Mouse (Mus musculus): ENCODE measurements around the gene Rpl27. TPM values are rescaled to one million over a fixed set of nuclear protein-coding genes. Genes with fewer than 3 reads are reported as not detected.
A peak's percentile ranks its signal among the peaks of the same experiment; 100 is the strongest.

The Rpl27 gene
- polyA plus RNA-seq, 1 experiment from 2014 or later = 301 TPM

GRCm38 (mm10) chr11:101451536-101451935 is 9.4 kb downstream of the Rpl27 start:
- H3K4me1 ChIP-seq (ENCODE audit: control insufficient read depth, insufficient read depth, low read length) = no peaks in the 10 kb centered on the region
- H3K27ac ChIP-seq (replicated peaks; ENCODE audit: low read depth, low read length) = no peak overlapping the region
- H3K4me2 ChIP-seq (ENCODE audit: low read length) = no peak overlapping the region
- DNase-seq (no peak), ATAC-seq (ENCODE audit: low FRiP score, low TSS enrichment) (no peak)
- H3K9me3 ChIP-seq (ENCODE audit: control insufficient read depth, low read length) = no peaks in the 10 kb centered on the region
- H3K36me3 ChIP-seq (ENCODE audit: control insufficient read depth, insufficient read depth, low read length) = no peaks in the 10 kb centered on the region
- no peak overlapping the region for H3K4me3 ChIP-seq (replicated peaks; ENCODE audit: low read depth, low read length)
- no peak overlapping the region for H3K9ac ChIP-seq (replicated peaks; ENCODE audit: low read length)
- 91% methylated on average over 10 of the region's 10 CpGs for WGBS
- no peaks in the 10 kb centered on the region for H3K27me3 ChIP-seq (ENCODE audit: control insufficient read depth, insufficient read depth, low read length)

GRCm38 (mm10) chr11:101452093-101452774 is 10.1 kb downstream of the Rpl27 start:
- H3K4me1 ChIP-seq (ENCODE audit: control insufficient read depth, insufficient read depth, low read length) = no peaks in the 10 kb centered on the region
- DNase-seq = no peak
- no peaks in the 10 kb centered on the region for H3K9me3 ChIP-seq (ENCODE audit: control insufficient read depth, low read length)
- no peak for ATAC-seq (ENCODE audit: low FRiP score, low TSS enrichment)
- peaks cover 6% of the 10 kb centered on the region; the same call in 1 of the 2 replicates for H3K36me3 ChIP-seq (ENCODE audit: control insufficient read depth, insufficient read depth, low read length)
- WGBS = 74% methylated on average over 10 of the region's 10 CpGs
- H3K27ac ChIP-seq (replicated peaks; ENCODE audit: low read depth, low read length) = no peak overlapping the region
- no peak overlapping the region for H3K4me3 ChIP-seq (replicated peaks; ENCODE audit: low read depth, low read length)
- no peak overlapping the region for H3K4me2 ChIP-seq (ENCODE audit: low read length)
- H3K27me3 ChIP-seq (ENCODE audit: control insufficient read depth, insufficient read depth, low read length) = no peaks in the 10 kb centered on the region
- H3K9ac ChIP-seq (replicated peaks; ENCODE audit: low read length) = no peak overlapping the region

DNA sequence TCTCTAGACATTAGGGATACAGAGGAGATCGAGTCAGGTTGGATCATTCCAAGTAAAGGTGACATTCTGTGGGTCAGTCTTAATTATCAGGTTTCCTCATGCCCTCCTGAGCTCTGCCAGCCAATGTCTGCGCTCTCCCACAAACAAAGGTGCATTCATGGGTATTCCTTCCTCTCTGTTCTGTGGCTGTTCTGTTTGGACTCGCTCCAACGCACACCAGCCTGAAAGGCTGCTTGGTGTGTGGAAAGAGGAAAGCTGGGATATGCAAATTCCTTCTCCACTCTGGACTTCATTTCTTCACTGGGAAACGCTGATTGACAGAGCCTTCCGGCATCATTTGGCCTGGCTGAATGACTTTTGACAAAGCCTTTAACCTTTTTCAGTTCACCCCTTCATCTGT is 12.6 kb downstream of the Rpl27 start:
- Histone ChIP-seq H3K4me2 (ENCODE audit: low read length) (no peak overlapping the region), H3K9me3 (ENCODE audit: control insufficient read depth, low read length) (no peaks in the 10 kb centered on the region), H3K4me3 (replicated peaks; ENCODE audit: low read depth, low read length) (no peak overlapping the region), H3K4me1 (ENCODE audit: control insufficient read depth, insufficient read depth, low read length) (no peaks in the 10 kb centered on the region), H3K9ac (replicated peaks; ENCODE audit: low read length) (no peak overlapping the region), H3K36me3 (ENCODE audit: control insufficient read depth, insufficient read depth, low read length) (peaks cover 30% of the 10 kb centered on the region), H3K27ac (replicated peaks; ENCODE audit: low read depth, low read length) (no peak overlapping the region), H3K27me3 (ENCODE audit: control insufficient read depth, insufficient read depth, low read length) (no peaks in the 10 kb centered on the region)
- DNase-seq = peak; percentile 63
- no peak for ATAC-seq (ENCODE audit: low FRiP score, low TSS enrichment)
- WGBS = 21% methylated on average over 6 of the region's 6 CpGs

DNA sequence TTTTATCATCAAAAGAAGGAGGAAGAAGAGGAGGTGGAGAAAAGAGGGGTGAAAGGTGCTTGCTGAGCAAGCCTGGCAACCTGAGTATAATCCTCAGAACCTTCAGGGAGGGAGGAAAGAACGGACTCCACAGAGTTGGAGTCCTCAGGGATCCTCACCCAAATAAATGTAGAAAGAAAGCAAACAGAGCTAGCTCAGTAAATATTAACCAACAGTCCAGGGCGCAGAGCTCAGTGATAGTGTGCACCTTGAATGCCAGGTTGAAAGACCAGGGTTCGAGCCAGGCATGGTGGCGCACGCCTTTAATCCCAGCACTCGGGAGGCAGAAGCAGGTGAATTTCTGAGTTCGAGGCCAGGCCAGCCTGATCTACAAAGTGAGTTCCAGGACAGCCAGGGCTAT is 13.5 kb downstream of the Rpl27 start:
- 88% methylated on average over 7 of the region's 7 CpGs for WGBS
- Histone ChIP-seq H3K36me3 (ENCODE audit: control insufficient read depth, insufficient read depth, low read length) (peaks cover 40% of the 10 kb centered on the region), H3K27ac (replicated peaks; ENCODE audit: low read depth, low read length) (no peak overlapping the region), H3K27me3 (ENCODE audit: control insufficient read depth, insufficient read depth, low read length) (no peaks in the 10 kb centered on the region), H3K4me3 (replicated peaks; ENCODE audit: low read depth, low read length) (no peak overlapping the region), H3K9ac (replicated peaks; ENCODE audit: low read length) (no peak overlapping the region), H3K4me2 (ENCODE audit: low read length) (no peak overlapping the region), H3K4me1 (ENCODE audit: control insufficient read depth, insufficient read depth, low read length) (no peaks in the 10 kb centered on the region), H3K9me3 (ENCODE audit: control insufficient read depth, low read length) (no peaks in the 10 kb centered on the region)
- DNase-seq (no peak), ATAC-seq (ENCODE audit: low FRiP score, low TSS enrichment) (no peak)

GRCm38 (mm10) chr11:101457631-101458030 is 15.5 kb downstream of the Rpl27 start:
- ATAC-seq (ENCODE audit: low FRiP score, low TSS enrichment) (no peak), DNase-seq (no peak)
- Histone ChIP-seq H3K4me1 (ENCODE audit: control insufficient read depth, insufficient read depth, low read length) (peaks cover 7% of the 10 kb centered on the region), H3K36me3 (ENCODE audit: control insufficient read depth, insufficient read depth, low read length) (peaks cover 60% of the 10 kb centered on the region), H3K4me3 (replicated peaks; ENCODE audit: low read depth, low read length) (no peak overlapping the region), H3K27me3 (ENCODE audit: control insufficient read depth, insufficient read depth, low read length) (no peaks in the 10 kb centered on the region), H3K27ac (replicated peaks; ENCODE audit: low read depth, low read length) (no peak overlapping the region), H3K9me3 (ENCODE audit: control insufficient read depth, low read length) (no peaks in the 10 kb centered on the region), H3K4me2 (ENCODE audit: low read length) (no peak overlapping the region), H3K9ac (replicated peaks; ENCODE audit: low read length) (no peak overlapping the region)
- WGBS = 90% methylated on average over 9 of the region's 9 CpGs

- ATAC-seq (ENCODE audit: low FRiP score, low TSS enrichment) (no peak), DNase-seq (no peak)
- Histone ChIP-seq H3K9ac (replicated peaks; ENCODE audit: low read length) (no peak overlapping the region), H3K4me3 (replicated peaks; ENCODE audit: low read depth, low read length) (no peak overlapping the region), H3K27me3 (ENCODE audit: control insufficient read depth, insufficient read depth, low read length) (no peaks in the 10 kb centered on the region), H3K27ac (replicated peaks; ENCODE audit: low read depth, low read length) (no peak overlapping the region), H3K36me3 (ENCODE audit: control insufficient read depth, insufficient read depth, low read length) (peaks cover 63% of the 10 kb centered on the region), H3K4me2 (ENCODE audit: low read length) (no peak overlapping the region), H3K4me1 (ENCODE audit: control insufficient read depth, insufficient read depth, low read length) (peaks cover 13% of the 10 kb centered on the region), H3K9me3 (ENCODE audit: control insufficient read depth, low read length) (no peaks in the 10 kb centered on the region)
- WGBS = 87% methylated on average over 12 of the region's 12 CpGs
Measured at GRCm38 (mm10) chr11:101458217-101458616, 16.1 kb downstream of the Rpl27 start.

DNA sequence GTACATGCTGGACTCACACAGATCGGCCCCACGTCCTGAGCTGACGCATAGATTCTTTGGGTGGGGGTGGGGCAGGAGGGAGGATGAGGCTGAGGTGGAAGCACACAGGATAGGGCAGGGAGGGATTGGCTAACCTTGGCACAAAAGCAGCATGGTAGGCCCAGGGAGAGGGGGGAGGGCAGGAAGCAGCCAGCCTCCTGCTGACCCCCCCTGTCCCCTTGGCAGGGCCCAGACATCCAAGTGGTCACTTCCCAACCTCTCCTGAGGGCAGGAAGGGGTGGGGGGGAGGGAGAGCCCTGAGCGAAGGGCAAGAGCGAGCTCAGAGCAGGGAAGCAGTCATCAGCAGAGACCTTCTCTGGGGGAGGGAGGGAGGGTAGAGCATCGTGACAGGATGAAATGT is 17.6 kb downstream of the Rpl27 start:
- peaks cover 63% of the 10 kb centered on the region for H3K36me3 ChIP-seq (ENCODE audit: control insufficient read depth, insufficient read depth, low read length)
- 51% methylated on average over 6 of the region's 6 CpGs for WGBS
- H3K4me3 ChIP-seq (replicated peaks; ENCODE audit: low read depth, low read length) = no peak overlapping the region
- H3K9ac ChIP-seq (replicated peaks; ENCODE audit: low read length) = no peak overlapping the region
- H3K27ac ChIP-seq (replicated peaks; ENCODE audit: low read depth, low read length) = no peak overlapping the region
- ATAC-seq (ENCODE audit: low FRiP score, low TSS enrichment) = no peak
- no peaks in the 10 kb centered on the region for H3K9me3 ChIP-seq (ENCODE audit: control insufficient read depth, low read length)
- DNase-seq = no peak
- no peak overlapping the region for H3K4me2 ChIP-seq (ENCODE audit: low read length)
- no peaks in the 10 kb centered on the region for H3K27me3 ChIP-seq (ENCODE audit: control insufficient read depth, insufficient read depth, low read length)
- peaks cover 24% of the 10 kb centered on the region for H3K4me1 ChIP-seq (ENCODE audit: control insufficient read depth, insufficient read depth, low read length)

GRCm38 (mm10) chr11:101460321-101460720 is 18.2 kb downstream of the Rpl27 start:
- H3K4me1 ChIP-seq (ENCODE audit: control insufficient read depth, insufficient read depth, low read length) = peaks cover 24% of the 10 kb centered on the region
- 91% methylated on average over 15 of the region's 15 CpGs for WGBS
- H3K9me3 ChIP-seq (ENCODE audit: control insufficient read depth, low read length) = no peaks in the 10 kb centered on the region
- no peak overlapping the region for H3K4me3 ChIP-seq (replicated peaks; ENCODE audit: low read depth, low read length)
- DNase-seq = no peak
- no peak overlapping the region for H3K9ac ChIP-seq (replicated peaks; ENCODE audit: low read length)
- H3K36me3 ChIP-seq (ENCODE audit: control insufficient read depth, insufficient read depth, low read length) = peaks cover 63% of the 10 kb centered on the region
- no peaks in the 10 kb centered on the region for H3K27me3 ChIP-seq (ENCODE audit: control insufficient read depth, insufficient read depth, low read length)
- ATAC-seq (ENCODE audit: low FRiP score, low TSS enrichment) = no peak
- no peak overlapping the region for H3K27ac ChIP-seq (replicated peaks; ENCODE audit: low read depth, low read length)
- no peak overlapping the region for H3K4me2 ChIP-seq (ENCODE audit: low read length)

DNA sequence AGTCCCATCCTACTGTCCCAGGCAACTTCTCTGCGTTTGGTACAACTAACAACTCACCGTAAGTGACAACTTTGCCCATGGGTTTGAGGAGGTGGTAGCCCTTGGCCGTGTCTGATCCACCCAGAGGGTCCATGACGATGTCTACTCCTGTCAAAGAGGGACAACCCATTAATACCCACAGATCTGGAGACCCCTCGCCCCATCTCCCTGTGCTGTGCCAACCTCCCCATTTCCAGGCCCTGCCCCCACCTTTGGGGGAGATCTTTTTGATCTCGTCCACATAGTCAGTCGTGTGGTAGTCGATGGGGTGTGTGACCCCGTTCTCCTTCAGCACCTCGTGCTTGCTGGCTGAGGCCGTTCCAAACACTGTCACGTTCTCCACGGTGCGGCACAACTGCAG is 20.0 kb downstream of the Rpl27 start:
- no peaks in the 10 kb centered on the region for H3K27me3 ChIP-seq (ENCODE audit: control insufficient read depth, insufficient read depth, low read length)
- H3K4me1 ChIP-seq (ENCODE audit: control insufficient read depth, insufficient read depth, low read length) = peaks cover 33% of the 10 kb centered on the region
- H3K9ac ChIP-seq (replicated peaks; ENCODE audit: low read length) = 0 out of 2 replicates have a peak overlapping the region, but pooled peaks have one; percentile 4
- H3K9me3 ChIP-seq (ENCODE audit: control insufficient read depth, low read length) = no peaks in the 10 kb centered on the region
- H3K36me3 ChIP-seq (ENCODE audit: control insufficient read depth, insufficient read depth, low read length) = peaks cover 59% of the 10 kb centered on the region
- DNase-seq = no peak
- H3K4me3 ChIP-seq (replicated peaks; ENCODE audit: low read depth, low read length) = no peak overlapping the region
- WGBS = 52% methylated on average over 14 of the region's 14 CpGs
- H3K27ac ChIP-seq (replicated peaks; ENCODE audit: low read depth, low read length) = peak overlapping the region; percentile 52
- ATAC-seq (ENCODE audit: low FRiP score, low TSS enrichment) = no peak
- H3K4me2 ChIP-seq (ENCODE audit: low read length) = peak overlapping the region; percentile 76

All from midbrain, embryonic 14.5 days (tissue).